Mouse (Mus musculus) brain, embryonic 14.5 days (tissue): ENCODE results near the gene Smco3.

Source experiments
- CTCF ChIP-seq: fragments of 200-500 bp; IDR thresholded peaks from 2 replicates; pipeline ENCODE4 v1.5.1; 2012; ENCODE audit warnings: inconsistent platforms, mild to moderate bottlenecking, moderate library complexity, borderline replicate concordance; ENCODE audit not compliant: insufficient read depth, insufficient read length; ENCODE audit errors: extremely low read depth
- POLR2A ChIP-seq: fragments of 200-500 bp; IDR thresholded peaks from 2 replicates; pipeline ENCODE4 v1.6.1; 2012; ENCODE audit warnings: mild to moderate bottlenecking, inconsistent platforms, borderline replicate concordance; ENCODE audit not compliant: poor library complexity, insufficient read depth, insufficient read length, severe bottlenecking; ENCODE audit errors: extremely low read depth

DNA sequence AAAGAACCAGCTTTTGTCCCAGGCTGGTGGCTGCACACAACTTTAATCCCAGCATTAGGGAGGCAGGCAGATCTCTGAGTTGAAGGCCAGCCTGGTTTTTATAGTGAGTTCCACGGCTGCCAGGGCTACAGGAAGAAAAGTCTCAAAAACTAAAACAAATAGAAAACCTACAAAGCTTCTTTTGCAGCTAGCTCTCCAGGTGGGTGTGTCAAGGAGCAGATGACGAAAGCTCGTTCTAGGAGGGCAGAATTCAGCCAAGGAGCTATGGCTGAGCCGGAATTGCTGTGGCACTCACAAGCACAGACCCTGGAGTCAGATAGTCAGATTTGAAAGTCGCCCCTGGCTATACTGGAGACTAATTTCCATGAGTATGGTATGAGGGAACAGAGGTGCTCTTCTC lies 28.4 kb downstream of the Smco3 start:
- TF ChIP-seq CTCF = no peak
- no peak for TF ChIP-seq POLR2A
